8 mouse cellular contexts compared by ENCODE assay signal in the genomic region with DNA sequence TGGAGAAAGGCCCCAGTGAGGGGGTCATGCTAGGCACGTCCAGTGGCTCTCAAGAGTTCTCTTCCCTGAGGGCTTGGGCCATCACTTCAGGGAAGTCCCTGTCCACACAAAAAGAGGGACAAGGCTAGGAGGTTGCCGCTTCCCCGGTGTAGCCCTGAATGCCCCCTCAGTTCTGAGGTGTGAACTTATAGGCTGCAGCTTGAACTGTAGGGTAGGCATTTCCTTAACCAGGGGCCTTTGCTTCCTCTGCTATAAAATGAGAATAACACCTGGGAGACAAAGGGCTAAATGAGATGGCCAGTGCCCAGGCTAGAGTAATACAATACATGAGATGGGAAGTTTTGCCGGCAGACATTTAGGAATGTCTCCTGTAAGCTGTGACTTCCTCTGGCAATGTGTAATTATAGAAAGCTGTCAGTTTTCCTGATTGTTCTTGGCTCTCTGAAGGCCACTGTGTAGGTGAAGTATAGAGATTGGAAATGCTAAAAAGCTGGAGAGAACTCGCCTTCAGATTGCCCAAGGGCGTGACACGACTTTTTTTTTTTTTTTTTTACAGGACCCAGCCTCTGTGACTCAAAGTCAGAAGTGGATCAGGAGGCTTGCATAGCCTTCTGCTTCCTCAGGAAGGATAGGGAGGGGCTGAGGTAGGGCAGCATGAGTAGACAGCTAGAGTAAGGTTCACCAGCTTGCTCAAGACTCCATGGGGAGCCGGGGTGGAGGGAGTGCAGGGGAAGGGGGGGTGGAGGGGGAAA. TPM values are rescaled to one million over a fixed set of nuclear protein-coding genes. Genes with fewer than 3 reads are reported as not detected.
DNase-seq lines count a peak whose midpoint lies in the region; ATAC-seq and TF ChIP-seq lines count a peak whose summit lies in the region.

No protein-coding gene starts in this region.

- H3K27ac ChIP-seq in neural tube, embryonic 13.5 days (replicated peaks), result peak overlapping the region; percentile 18; the same call in 1 of the 2 replicates
- H3K27ac ChIP-seq in heart, postnatal 0 days (ENCODE audit: low read depth), result peak overlapping the region; percentile 83
- 0 out of 2 replicates have a peak overlapping the region, but pooled peaks have one; percentile 39 for H3K27ac ChIP-seq in liver, embryonic 12.5 days
- peak overlapping the region; percentile 31 for H3K27ac ChIP-seq in stomach, embryonic 16.5 days (ENCODE audit: low read length)

- H3K36me3 ChIP-seq in neural tube, embryonic 13.5 days, result no peaks in the 10 kb centered on the region
- no peaks in the 10 kb centered on the region for H3K36me3 ChIP-seq in heart, postnatal 0 days (replicated peaks; ENCODE audit: control insufficient read depth, insufficient read depth, low read length)
- H3K36me3 ChIP-seq in liver, embryonic 12.5 days, result no peaks in the 10 kb centered on the region
- H3K36me3 ChIP-seq in stomach, embryonic 16.5 days (ENCODE audit: control insufficient read depth, insufficient read depth, low read length), result no peaks in the 10 kb centered on the region

- TF ChIP-seq CTCF in heart, postnatal 0 days (IDR thresholded peaks at IDR 0.05; ENCODE audit: low read depth), result no peak

- H3K9me3 ChIP-seq in neural tube, embryonic 13.5 days, result no peaks in the 10 kb centered on the region
- no peaks in the 10 kb centered on the region for H3K9me3 ChIP-seq in heart, postnatal 0 days (replicated peaks; ENCODE audit: control insufficient read depth, low read length)
- no peaks in the 10 kb centered on the region for H3K9me3 ChIP-seq in liver, embryonic 12.5 days (replicated peaks)
- no peaks in the 10 kb centered on the region for H3K9me3 ChIP-seq in stomach, embryonic 16.5 days (replicated peaks; ENCODE audit: control insufficient read depth, low read length)

- no peak overlapping the region for H3K4me3 ChIP-seq in neural tube, embryonic 13.5 days
- H3K4me3 ChIP-seq in heart, postnatal 0 days (ENCODE audit: low read depth, low read length), result no peak overlapping the region
- no peak overlapping the region for H3K4me3 ChIP-seq in liver, embryonic 12.5 days
- no peak overlapping the region for H3K4me3 ChIP-seq in stomach, embryonic 16.5 days (replicated peaks; ENCODE audit: low read length)

- intact Hi-C loops in left cerebral cortex, postnatal 4 days (cut with DNase I), result no loop called here

- no peak overlapping the region for H3K4me2 ChIP-seq in neural tube, embryonic 13.5 days
- no peak overlapping the region for H3K4me2 ChIP-seq in heart, postnatal 0 days (ENCODE audit: low read depth, low read length)
- H3K4me2 ChIP-seq in liver, embryonic 12.5 days, result no peak overlapping the region
- no peak overlapping the region for H3K4me2 ChIP-seq in stomach, embryonic 16.5 days (ENCODE audit: low read depth, low read length)

- H3K27me3 ChIP-seq in neural tube, embryonic 13.5 days, result peaks cover 6% of the 10 kb centered on the region
- H3K27me3 ChIP-seq in heart, postnatal 0 days (ENCODE audit: control insufficient read depth, insufficient read depth, low read length), result no peaks in the 10 kb centered on the region
- H3K27me3 ChIP-seq in liver, embryonic 12.5 days (replicated peaks), result peaks cover 3% of the 10 kb centered on the region
- H3K27me3 ChIP-seq in stomach, embryonic 16.5 days (ENCODE audit: control insufficient read depth, insufficient read depth, low read length), result no peaks in the 10 kb centered on the region

- H3K9ac ChIP-seq in neural tube, embryonic 13.5 days, result no peak overlapping the region
- H3K9ac ChIP-seq in heart, postnatal 0 days (replicated peaks; ENCODE audit: low read depth, low read length), result no peak overlapping the region
- H3K9ac ChIP-seq in liver, embryonic 12.5 days, result no peak overlapping the region
- H3K9ac ChIP-seq in stomach, embryonic 16.5 days (ENCODE audit: low read length), result no peak overlapping the region

- DNase-seq in neural tube, embryonic 10.5 days (ENCODE audit: extremely low spot score, low spot score), result no peak
- peak; percentile 16 for DNase-seq in heart, postnatal 0 days (ENCODE audit: low spot score)
- DNase-seq in left cerebral cortex, postnatal 4 days, result no peak
- no peak for DNase-seq in cerebellum, adult 18-20 months
- DNase-seq in layer of hippocampus, adult 9-11 months, result no peak

- 71% methylated on average over 8 of the region's 8 CpGs for WGBS in neural tube, embryonic 13.5 days
- 46% methylated on average over 8 of the region's 8 CpGs for WGBS in heart, postnatal 0 days
- WGBS in liver, embryonic 12.5 days (ENCODE audit: insufficient replicate concordance), result 40% methylated on average over 8 of the region's 8 CpGs
- WGBS in stomach, embryonic 16.5 days, result 69% methylated on average over 8 of the region's 8 CpGs

- no peak for TF ChIP-seq EP300 in heart, postnatal 0 days (IDR thresholded peaks at IDR 0.05; ENCODE audit: low read depth)

- H3K4me1 ChIP-seq in neural tube, embryonic 13.5 days (replicated peaks), result no peaks in the 10 kb centered on the region
- 0 out of 2 replicates have a peak, but pooled peaks cover 7% of the 10 kb centered on the region for H3K4me1 ChIP-seq in heart, postnatal 0 days (ENCODE audit: control insufficient read depth, insufficient read depth)
- peaks cover 6% of the 10 kb centered on the region; the same call in 1 of the 2 replicates for H3K4me1 ChIP-seq in liver, embryonic 12.5 days
- H3K4me1 ChIP-seq in stomach, embryonic 16.5 days (ENCODE audit: control insufficient read depth, insufficient read depth, low read length), result 0 out of 2 replicates have a peak, but pooled peaks cover 2% of the 10 kb centered on the region

- 0 out of 2 replicates have a peak, but pooled peaks have one; percentile 8 for ATAC-seq in neural tube, embryonic 13.5 days (ENCODE audit: low read depth)
- peak; percentile 79 for ATAC-seq in heart, postnatal 0 days (ENCODE audit: insufficient read depth, low read depth)
- ATAC-seq in liver, embryonic 12.5 days, result peak; percentile 64
- ATAC-seq in stomach, embryonic 16.5 days (ENCODE audit: insufficient read depth, low FRiP score), result peak; percentile 86

RNA-seq across cellular contexts. Expression of a gene that starts 6.9 kb away (rescaled TPM):
- polyA plus RNA-seq in neural tube, embryonic 13.5 days (2015; fragmentation: Nextera tagmentation; extraction: Ambion mirVana), result 0.57 and 0.59 TPM in 2 replicates
- total RNA-seq in heart, postnatal 0 days (2014; rRNA removed; ENCODE audit: low replicate concordance), result 4.6 and 6.2 TPM in 2 replicates
- polyA plus RNA-seq in heart, postnatal 0 days (2015; fragmentation: Nextera tagmentation; extraction: Ambion mirVana), result 0.85 and 0.93 TPM in 2 replicates
- polyA plus RNA-seq in liver, embryonic 12.5 days (2016; fragmentation: Nextera tagmentation; extraction: Ambion mirVana), result 0.57 and 0.62 TPM in 2 replicates
- polyA plus RNA-seq in stomach, embryonic 16.5 days (2015; fragmentation: Nextera tagmentation; extraction: Ambion mirVana), result 2.9 and 3.1 TPM in 2 replicates
- total RNA-seq in left cerebral cortex, postnatal 4 days (2021), result 1 to 10 TPM; 1.3 to 1.4 TPM

RNA-seq across cellular contexts. Expression of a gene that starts 41.1 kb away (rescaled TPM):
- 11.8 and 14.4 TPM in 2 replicates for polyA plus RNA-seq in neural tube, embryonic 13.5 days (2015; fragmentation: Nextera tagmentation; extraction: Ambion mirVana)
- 0.70 and 1.6 TPM in 2 replicates for total RNA-seq in heart, postnatal 0 days (2014; rRNA removed; ENCODE audit: low replicate concordance)
- 0.22 and 0.26 TPM in 2 replicates for polyA plus RNA-seq in heart, postnatal 0 days (2015; fragmentation: Nextera tagmentation; extraction: Ambion mirVana)
- polyA plus RNA-seq in liver, embryonic 12.5 days (2016; fragmentation: Nextera tagmentation; extraction: Ambion mirVana), result 4.9 and 5.2 TPM in 2 replicates
- 26.4 and 27.1 TPM in 2 replicates for polyA plus RNA-seq in stomach, embryonic 16.5 days (2015; fragmentation: Nextera tagmentation; extraction: Ambion mirVana)
- 10 to 100 TPM; 37.9 to 39.9 TPM for total RNA-seq in left cerebral cortex, postnatal 4 days (2021)

Comparison
In these comparisons a context has a peak if more than half of its experiments do, and no peak if none do; other contexts are left out.
1. ATAC-seq: peak in every context shown above with its lines; median percentile 86 in stomach, embryonic 16.5 days; 79 in heart, postnatal 0 days; 64 in liver, embryonic 12.5 days; 8 in neural tube, embryonic 13.5 days.
2. H3K27ac ChIP-seq: peak in every context shown above with its lines; median percentile 83 in heart, postnatal 0 days; 39 in liver, embryonic 12.5 days; 31 in stomach, embryonic 16.5 days; 18 in neural tube, embryonic 13.5 days.